Mouse (Mus musculus) natural killer cell, adult 2 months (primary cell): ENCODE data around the gene Prss53.
"Not testable (repeated sequence)": the region's sequence is repeated elsewhere in the genome, so short reads cannot be mapped to it uniquely, and the experiment has no call there.

Experiments
- DNase-seq, 2 experiments: peaks; one replicate each; pipeline ENCODE4 v3.0.0; 2022; ENCODE audit warnings: low spot score in 2 of 2

The Prss53 gene

DNA sequence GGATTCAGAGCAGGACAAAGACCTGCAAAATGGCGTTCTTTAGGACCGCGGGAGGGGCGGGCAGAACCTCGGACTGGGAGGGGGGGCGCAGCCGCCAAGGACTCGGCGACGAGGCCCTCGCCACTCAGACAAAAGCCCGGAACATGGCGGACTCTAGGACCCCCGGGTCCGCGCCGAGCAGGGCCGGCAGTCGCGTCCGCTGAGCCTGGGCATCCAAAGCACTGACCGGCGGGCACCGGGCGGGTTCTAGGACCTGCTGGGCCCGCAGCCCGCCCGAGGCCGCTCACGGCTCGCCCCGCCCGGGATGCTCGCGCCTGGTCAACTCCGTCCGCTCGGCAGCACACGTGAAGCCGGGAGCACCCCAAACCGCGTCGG is 15.2 kb downstream of the Prss53 start:
- peak; percentile 87 to 88 for DNase-seq

DNA sequence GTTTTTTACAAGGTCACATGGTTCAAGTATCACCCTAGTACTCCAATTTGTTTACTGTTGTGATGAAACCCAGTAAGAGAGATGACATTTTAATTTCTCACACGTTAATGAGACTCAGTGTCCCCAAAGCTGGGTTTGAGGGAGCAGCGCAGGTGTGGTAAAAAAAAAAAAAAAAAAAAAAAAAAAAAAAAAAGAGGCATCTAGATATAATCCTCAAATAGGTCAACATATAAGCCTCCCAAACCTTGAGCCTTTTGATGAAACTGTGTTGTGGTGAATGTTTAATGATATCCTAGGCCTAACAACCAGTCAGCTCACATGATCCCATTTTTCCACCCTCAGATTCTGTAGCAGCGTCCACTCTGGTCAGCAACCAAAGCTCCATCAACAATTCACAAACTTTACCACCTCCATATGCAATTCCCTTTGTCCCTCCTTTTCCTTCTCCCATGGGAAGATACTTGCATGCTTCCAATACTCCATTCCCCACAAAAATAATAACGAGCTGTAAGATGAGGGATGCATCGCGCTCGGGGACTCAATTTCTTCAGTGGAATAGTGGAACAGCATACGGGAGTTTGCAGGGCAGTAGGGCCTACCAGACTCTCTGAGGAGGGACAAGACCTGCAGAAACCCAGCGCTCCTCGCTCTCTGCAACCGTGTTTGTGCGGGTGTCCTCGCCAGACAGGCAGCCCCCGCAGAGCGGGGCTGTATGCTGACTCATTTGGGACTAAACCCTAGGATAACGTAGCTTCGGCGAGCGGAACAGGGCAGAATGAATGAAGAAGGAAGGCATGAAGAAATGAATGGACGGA is 15.8 kb downstream of the Prss53 start:
- DNase-seq: no peak

DNA sequence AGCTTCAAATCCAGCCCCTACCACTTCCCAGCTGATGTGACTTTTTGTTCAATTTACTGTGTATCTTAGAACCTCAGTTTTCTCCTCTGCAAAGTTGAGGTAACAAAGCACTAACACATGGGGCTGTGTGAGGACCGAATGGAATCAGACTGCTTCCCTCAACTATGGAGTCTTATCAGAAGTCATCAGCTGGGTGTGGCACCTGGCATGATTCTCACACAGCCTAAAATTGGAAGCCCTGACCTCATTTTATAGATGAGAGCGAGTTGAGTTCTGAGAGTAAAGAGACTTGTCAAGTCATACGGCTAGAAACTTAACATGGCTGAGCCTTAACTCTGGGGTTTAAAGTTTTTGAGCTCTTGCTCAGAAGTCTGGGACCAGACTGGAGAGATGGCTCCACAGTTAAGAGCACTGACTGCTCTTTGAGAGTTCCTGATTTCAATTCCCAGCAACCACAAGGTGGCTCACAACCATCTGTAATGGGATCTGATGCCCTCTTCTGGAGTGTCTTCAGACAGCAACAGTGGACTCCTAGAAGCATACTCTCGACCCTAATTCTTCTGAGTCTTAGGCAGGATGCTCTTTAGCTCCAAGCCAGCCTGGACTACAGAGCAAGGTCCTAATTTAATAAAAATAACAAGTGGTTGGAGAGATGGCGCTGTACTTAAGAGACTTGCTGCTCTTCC is 20.5 kb downstream of the Prss53 start:
- DNase-seq: no peak

DNA sequence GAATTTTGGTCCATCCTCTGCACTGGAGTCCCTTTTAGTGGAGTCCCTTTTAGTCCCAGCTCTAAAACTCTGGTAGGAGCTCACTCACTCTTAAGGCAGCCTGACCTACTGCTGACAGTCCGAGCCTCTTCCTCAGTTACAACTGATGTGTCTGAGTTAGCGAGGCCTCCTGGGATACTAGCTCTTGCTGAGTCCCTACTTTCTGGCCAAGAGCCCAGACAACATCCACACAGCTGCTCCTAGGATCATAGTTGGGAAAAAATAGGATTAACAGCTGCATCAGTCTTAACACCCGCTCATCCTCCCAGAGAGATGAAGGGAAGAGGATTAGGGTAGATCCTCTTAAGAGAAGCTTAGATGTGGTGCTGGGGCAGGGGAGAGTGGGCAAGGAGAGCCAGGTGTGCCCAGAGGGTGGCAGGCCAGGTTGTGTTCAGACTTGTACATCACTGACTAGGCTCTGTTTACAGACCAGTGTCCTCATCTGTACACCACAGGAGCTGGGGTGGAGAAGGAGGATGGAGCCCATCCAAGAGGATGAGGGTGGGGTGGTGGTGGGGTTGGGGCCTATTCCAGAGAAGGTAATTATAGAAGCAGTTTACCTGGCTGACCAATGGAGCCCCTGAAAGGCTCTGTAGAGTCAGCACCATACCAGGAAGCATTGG is 21.5 kb downstream of the Prss53 start:
- DNase-seq: no peak

DNA sequence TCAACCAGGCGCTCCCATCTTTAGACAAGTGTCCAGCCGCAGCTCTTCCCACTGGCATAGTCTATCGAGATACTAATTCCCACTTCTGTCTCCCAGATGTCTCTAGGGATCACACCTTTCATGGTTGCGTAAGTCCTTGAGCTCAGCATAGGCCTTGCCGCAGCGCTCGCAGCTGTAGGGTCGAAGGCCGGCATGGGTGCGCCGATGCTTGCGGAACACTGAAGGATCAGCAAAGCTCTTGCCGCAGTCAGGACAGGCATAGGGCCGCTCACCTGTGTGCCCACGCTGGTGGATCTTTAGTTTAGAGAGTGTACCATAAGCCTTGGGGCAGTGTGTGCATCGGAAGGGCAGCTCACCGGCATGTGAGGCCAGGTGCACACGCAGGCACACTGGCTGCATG is 23.1 kb downstream of the Prss53 start:
- no peak for DNase-seq

DNA sequence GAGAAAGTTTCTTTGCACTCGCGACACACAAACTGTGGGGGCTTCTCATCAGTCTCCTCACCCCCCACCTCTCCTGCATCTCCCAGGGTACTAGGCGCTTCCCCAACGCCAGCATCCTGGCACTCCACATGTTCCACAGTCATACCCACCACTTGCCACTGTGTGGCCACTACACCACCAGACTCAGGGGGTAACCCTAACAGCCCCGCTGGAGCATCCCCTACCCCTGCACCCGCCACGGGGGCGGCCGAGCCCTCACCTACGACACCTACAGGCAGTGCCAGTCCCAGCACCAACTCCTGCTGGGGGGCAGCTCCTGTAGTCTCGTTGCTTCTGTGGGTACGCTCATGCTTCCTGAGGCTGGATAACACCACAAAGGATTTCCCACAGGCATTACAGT is 24.3 kb downstream of the Prss53 start:
- no peak for DNase-seq

DNA sequence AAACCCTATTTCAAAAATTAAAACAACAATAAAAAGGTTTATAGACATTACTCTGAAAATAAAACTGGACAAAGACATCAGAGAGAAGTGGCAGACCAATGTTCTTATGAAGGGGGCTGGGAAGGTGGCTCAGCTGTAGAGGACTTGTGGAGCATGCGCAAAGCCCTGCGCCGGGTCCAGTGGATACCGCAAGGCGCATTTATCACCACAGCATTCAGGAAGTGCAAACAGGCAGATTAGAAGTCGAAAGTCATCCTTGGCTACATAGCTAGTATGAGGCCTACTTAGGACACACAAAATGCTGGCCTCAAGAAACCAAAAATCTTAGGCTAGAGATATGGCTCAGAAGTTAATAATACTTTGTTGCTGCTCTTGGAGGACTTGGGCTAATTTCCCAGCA is 32.5 kb downstream of the Prss53 start:
- DNase-seq: no peak

DNA sequence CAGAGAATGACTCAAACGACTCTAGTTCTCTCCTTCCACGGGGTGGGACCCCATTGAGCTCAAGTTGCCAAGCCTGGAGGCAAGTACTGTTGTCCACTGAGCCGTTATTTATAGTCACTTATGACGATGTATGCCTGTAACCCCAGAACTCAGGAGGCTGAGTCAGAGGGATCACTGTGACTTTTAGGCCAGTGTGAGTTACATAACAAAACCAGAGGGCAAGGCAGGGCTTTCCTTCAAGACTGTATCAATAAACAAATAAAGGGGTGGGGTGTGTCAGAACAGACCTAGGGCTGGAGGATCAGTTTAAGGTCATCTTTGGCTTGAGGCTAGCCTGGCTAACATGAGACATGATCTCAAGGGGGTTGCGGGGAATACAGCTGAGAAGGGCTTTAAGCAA is 39.9 kb downstream of the Prss53 start:
- no peak for DNase-seq

DNA sequence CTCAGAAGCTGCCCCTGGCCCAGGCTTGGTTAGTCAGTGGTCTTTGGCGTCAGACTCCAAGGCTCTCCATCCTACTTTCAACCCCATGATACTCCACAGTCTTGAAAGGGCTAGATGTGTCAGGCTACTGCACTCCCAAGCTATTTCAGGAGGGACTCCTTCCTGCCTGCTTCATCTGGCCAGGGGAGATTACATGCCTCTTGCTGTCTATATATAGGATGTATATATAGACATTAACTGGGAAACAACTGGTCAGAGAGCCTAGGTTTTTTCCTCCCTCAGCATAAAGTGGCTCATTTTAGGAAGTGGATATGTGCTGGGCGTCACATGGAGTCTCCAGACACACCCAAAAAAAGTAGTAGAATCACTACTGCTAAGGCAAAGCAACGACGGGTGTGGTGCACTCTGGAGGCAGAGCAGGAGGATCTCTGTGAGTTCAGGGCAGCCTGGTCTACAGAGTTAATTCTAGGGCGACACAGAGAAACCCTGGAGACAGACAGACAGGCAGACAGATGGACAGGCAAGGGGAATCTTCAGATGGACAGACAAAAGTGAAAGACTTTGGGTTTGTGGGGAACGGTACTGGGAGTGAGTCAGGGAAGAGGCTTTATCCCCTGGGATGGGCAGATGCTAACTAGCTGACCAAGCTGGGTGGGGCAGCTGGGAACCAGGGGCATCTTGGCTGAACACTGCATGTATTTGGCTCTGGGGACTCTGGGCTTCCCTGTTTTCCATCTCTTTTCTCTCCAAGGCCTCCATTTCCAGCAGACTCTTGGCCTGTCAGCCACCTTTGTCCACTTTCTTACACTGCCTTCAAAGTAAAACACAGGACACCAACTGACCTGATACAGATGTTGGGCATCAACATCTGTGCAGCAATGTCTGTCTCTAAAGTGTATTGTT is 40.5 kb downstream of the Prss53 start:
- DNase-seq: no peak

DNA sequence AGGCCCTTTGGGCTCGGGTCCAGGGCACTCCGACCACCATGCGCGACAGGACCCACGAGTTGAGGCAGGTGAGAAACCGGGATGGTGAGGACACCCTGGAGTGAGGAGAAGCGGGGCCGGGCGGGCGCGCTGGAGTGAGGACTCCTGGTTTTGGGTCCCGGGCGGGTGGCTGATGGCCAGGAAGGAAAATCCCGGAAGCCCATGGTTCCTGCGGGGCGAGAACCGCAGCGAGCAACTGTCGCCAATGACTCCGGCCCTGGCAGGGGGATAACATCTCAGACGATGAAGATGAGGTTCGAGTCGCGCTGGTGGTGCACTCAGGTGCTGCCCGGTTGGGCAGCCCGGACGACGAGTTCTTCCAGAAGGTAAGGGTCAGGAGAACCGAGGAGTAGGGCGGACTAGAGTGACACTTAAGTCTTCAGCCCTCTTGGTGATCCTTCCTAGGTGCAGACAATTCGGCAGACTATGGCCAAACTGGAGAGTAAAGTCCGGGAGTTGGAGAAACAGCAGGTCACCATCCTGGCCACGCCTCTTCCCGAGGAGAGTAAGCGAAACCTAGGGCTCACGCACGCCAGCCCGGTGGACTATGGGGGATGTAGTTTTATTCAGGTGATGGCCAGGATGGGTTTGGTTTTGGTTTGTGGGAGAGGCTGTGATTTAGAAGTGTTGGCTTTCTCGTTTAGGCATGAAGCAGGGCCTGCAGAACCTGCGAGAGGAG is 48.6 kb downstream of the Prss53 start:
- DNase-seq: peak; percentile 75 to 76

DNA sequence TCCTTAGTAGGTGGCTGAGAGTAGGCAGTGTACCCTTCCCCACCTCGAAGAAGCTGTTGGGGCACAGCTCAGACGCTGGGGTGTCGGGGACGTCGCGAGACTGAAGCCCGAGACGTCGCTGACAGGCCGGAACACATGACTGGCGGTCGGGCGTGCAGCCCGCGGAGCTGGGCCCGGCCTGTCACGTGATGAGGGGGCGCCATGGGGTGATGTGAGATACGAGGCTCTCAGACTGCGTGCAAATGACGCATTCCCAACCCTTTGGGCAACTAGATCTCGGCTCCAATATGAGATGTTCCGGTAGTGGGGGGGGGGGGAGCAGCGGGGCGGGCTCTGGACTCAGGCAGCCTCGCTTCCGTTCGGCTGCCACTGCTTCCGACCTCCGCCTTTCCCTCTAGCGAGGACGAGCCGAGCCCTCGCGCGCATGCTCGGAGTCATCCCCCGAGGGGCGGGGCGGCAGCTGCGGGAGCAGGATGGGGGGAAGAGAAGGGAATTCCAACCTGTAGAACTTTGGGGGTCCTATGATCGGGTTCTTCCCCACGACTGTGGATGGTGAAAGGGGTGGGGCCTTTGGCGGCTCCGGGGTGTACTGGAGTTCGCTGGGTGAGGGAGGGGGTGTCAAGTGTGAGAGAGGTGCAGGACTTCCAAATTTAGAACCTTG is 49.3 kb downstream of the Prss53 start:
- DNase-seq: peak; percentile 88 to 93

DNA sequence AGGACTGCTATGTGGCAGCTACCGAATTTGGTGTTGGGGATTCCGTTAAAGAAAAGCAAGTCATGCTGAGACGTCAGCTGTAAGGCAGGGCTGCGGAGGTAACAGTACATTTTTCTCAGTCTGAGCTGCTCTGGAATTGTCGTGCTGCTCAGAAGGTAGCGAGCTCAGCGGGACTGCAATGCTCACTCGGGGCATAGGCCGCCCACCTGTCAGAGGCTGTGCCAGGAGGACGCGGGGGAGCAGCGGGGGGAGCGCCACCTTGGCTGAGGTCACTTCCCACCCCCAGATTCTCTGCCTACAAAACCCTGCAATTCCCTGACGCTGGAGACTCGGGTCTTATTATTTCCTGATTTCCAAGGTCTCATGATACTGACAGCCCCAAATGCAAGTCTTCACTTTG is 49.9 kb downstream of the Prss53 start:
- DNase-seq: no peak

DNA sequence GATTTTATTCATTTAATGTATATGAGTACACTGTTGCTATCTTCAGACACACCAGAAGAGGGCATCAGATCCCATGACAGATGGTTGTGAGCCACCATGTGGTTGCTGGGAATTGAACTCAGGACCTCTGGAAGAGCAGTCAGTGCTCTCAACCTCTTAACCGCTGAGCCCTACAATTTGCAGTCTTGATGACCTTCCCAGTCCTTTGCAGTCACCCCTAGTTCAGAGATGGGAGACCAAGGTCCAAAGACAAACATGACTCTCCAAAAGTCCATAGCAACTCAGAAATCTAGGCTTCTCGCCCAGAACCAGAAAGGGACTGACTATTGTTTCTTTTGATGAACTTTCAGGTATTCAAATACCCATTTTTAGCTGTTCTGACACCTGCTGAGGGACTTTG is 50.7 kb downstream of the Prss53 start:
- not testable (repeated sequence) for DNase-seq

DNA sequence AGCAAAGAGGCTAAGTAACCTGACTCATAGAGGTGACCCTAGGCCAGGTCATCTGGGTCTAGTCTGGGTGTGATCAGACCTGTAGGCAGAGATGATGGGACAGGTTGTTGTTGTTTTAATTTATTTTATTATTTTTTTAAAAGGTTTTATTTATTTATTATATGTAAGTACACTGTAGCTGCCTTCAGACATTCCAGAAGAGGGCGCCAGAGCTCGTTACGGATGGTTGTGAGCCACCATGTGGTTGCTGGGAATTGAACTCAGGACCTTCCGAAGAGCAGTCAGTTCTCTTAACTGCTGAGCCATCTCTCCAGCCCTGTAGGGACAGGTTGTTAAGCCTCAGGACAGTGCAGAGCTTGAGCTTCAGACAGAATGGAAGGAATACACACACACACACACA is 52.9 kb downstream of the Prss53 start:
- not testable (repeated sequence) for DNase-seq

DNA sequence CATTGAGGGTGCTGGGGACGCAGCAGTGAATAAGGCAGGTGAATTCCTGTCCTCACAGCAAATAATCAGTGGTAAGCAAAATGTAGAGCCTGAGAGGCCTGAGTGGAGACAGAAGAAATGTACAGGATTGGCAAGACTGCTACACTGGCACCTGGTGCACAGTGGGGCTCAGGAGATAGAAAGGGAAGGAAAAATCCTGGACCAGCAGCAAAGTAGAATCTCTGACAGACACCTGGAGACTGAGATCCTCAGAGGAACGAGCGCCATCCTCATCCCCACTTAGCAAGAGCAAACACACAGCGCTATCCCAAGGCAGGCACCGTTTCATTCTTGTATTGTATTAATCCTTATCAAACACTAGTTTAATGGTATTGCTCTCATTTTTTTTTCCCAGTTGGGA is 53.3 kb downstream of the Prss53 start:
- DNase-seq: no peak
